Mouse (Mus musculus) small intestine, adult 2 months (tissue): ENCODE measurements around the gene Eif3c. TPM values are rescaled to one million over a fixed set of nuclear protein-coding genes. Genes with fewer than 3 reads are reported as not detected.

ENCODE experiments used
- H3K27ac ChIP-seq: fragments of 200-500 bp; 2 replicates; pipeline ENCODE4 v1.5.1; 2012; ENCODE audit warnings: low read depth, low read length, control low read depth, inconsistent platforms; ENCODE audit not compliant: insufficient read depth
- H3K27me3 ChIP-seq: fragments of 200-500 bp; 2 replicates; pipeline ENCODE4 v1.6.1; 2012; ENCODE audit warnings: mild to moderate bottlenecking, moderate library complexity, low read length, inconsistent platforms; ENCODE audit not compliant: control insufficient read depth, insufficient read depth
- H3K36me3 ChIP-seq: fragments of 200-500 bp; 2 replicates; pipeline ENCODE4 v1.6.1; 2012; ENCODE audit warnings: mild to moderate bottlenecking, low read length, control low read depth, inconsistent platforms; ENCODE audit not compliant: control insufficient read depth, insufficient read depth
- H3K4me1 ChIP-seq: fragments of 200-500 bp; 2 replicates; pipeline ENCODE4 v1.6.1; 2012; ENCODE audit warnings: low read length, inconsistent platforms, mixed read lengths; ENCODE audit not compliant: control insufficient read depth, insufficient read depth, insufficient read length
- H3K4me3 ChIP-seq: fragments of 200-500 bp; 2 replicates; pipeline ENCODE4 v1.5.1; 2012; ENCODE audit warnings: low read depth, mild to moderate bottlenecking, control low read depth, inconsistent platforms, low read length, moderate library complexity
- CTCF ChIP-seq: fragments of 200-500 bp; IDR thresholded peaks from 2 replicates; pipeline ENCODE4 v1.5.1; 2012; ENCODE audit warnings: low read depth, mild to moderate bottlenecking, control low read depth, inconsistent platforms, low read length, moderate library complexity, mixed read lengths; ENCODE audit not compliant: insufficient replicate concordance, insufficient read length; ENCODE audit errors: extremely low read depth
- POLR2A ChIP-seq: fragments of 200-500 bp; IDR thresholded peaks from 2 replicates; pipeline ENCODE4 v1.6.1; 2012; ENCODE audit warnings: low read depth, mild to moderate bottlenecking, control low read depth, inconsistent platforms, low read length, moderate library complexity
- WGBS: fragments of 180-500 bp; shearing (Covaris S2); methylation state at CpG from one replicate; pipeline ENCODE4 v1.1.7; 2018; 5-methylcytosine and 5-hydroxymethylcytosine counted together
- polyA plus RNA-seq: library from polyadenylated mRNA; depleted of rRNA; stranded (reverse); fragments of >200 nt; gene quantifications from 2 replicates; pipeline ENCODE4 v1.2.3, GENCODE M21; 2012

Eif3c gene
- polyA plus RNA-seq, 1 experiment = 79.1 TPM

GRCm38 (mm10) chr7:126565693-126566092 lies 518 bp downstream of the Eif3c start:
- Histone ChIP-seq H3K4me3 (peak overlapping the region; percentile 96), H3K27me3 (no peaks in the 10 kb centered on the region), H3K27ac (peak overlapping the region; percentile 36; the same call in 1 of the 2 replicates), H3K36me3 (peaks cover 34% of the 10 kb centered on the region), H3K4me1 (no peaks in the 10 kb centered on the region)
- TF ChIP-seq POLR2A = no peak
- no peak for TF ChIP-seq CTCF
- WGBS = 2% methylated on average over 26 of the region's 28 CpGs

GRCm38 (mm10) chr7:126556635-126557034 lies 9.6 kb downstream of the Eif3c start:
- no peak for TF ChIP-seq POLR2A
- TF ChIP-seq CTCF = no peak
- no peak overlapping the region for H3K27ac ChIP-seq
- H3K36me3 ChIP-seq = peaks cover 84% of the 10 kb centered on the region
- WGBS = 95% methylated on average over 5 of the region's 5 CpGs
- H3K4me3 ChIP-seq = no peak overlapping the region
- no peaks in the 10 kb centered on the region for H3K4me1 ChIP-seq
- H3K27me3 ChIP-seq = no peaks in the 10 kb centered on the region

GRCm38 (mm10) chr7:126554796-126555195 lies 11.4 kb downstream of the Eif3c start:
- H3K36me3 ChIP-seq = peaks cover 85% of the 10 kb centered on the region

DNA sequence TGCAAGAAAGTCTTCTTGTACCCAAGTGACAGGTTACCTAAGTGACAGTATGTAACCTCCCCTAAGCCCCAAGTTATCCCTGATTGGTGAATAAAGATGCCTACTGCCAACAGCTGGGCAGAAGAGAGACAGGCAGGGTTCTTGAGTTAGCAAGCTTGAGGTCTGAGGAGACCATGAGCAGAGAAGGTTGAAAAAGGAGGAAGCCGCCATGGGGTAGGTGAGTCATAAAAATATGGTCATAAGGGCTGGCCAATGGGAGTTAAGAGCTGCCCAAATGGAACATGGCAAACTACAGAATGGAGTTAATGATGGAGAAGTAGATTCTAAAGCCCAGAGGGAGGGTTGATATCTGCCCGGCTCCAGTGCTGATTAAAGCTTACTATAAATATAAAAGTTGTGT lies 20.6 kb downstream of the Eif3c start:
- peaks cover 47% of the 10 kb centered on the region for H3K36me3 ChIP-seq
- no peak for TF ChIP-seq CTCF
- no peak for TF ChIP-seq POLR2A
- no peak overlapping the region for H3K4me3 ChIP-seq
- H3K4me1 ChIP-seq = no peaks in the 10 kb centered on the region
- 52% methylated on average over 2 of the region's 2 CpGs for WGBS
- H3K27me3 ChIP-seq = no peaks in the 10 kb centered on the region
- no peak overlapping the region for H3K27ac ChIP-seq

More at GRCm38 (mm10) chr7:126554796-126555195, 11.4 kb downstream of the Eif3c start:
- H3K27me3 ChIP-seq = no peaks in the 10 kb centered on the region
- no peak for TF ChIP-seq POLR2A
- no peak for TF ChIP-seq CTCF
- no peak overlapping the region for H3K27ac ChIP-seq
- WGBS = 100% methylated on average over 1 of the region's 1 CpGs
- H3K4me3 ChIP-seq = no peak overlapping the region
- H3K4me1 ChIP-seq = no peaks in the 10 kb centered on the region

- no peaks in the 10 kb centered on the region for H3K4me1 ChIP-seq
- H3K36me3 ChIP-seq = peaks cover 12% of the 10 kb centered on the region
- no peak overlapping the region for H3K27ac ChIP-seq
- H3K27me3 ChIP-seq = 0 out of 2 replicates have a peak, but pooled peaks cover 6% of the 10 kb centered on the region
- H3K4me3 ChIP-seq = no peak overlapping the region
- 88% methylated on average over 1 of the region's 1 CpGs for WGBS
- TF ChIP-seq POLR2A (no peak), CTCF (no peak)
Observed at GRCm38 (mm10) chr7:126541661-126542060, 24.6 kb downstream of the Eif3c start.

- no peak overlapping the region for H3K4me3 ChIP-seq
- peaks cover 3% of the 10 kb centered on the region for H3K4me1 ChIP-seq
- WGBS = 64% methylated on average over 5 of the region's 5 CpGs
- no peak overlapping the region for H3K27ac ChIP-seq
- TF ChIP-seq POLR2A (no peak), CTCF (peak; percentile 4; the same call in 1 of the 2 replicates)
- H3K36me3 ChIP-seq = no peaks in the 10 kb centered on the region
- peaks cover 16% of the 10 kb centered on the region for H3K27me3 ChIP-seq
Observed at GRCm38 (mm10) chr7:126537820-126538585, 28.2 kb downstream of the Eif3c start.

DNA sequence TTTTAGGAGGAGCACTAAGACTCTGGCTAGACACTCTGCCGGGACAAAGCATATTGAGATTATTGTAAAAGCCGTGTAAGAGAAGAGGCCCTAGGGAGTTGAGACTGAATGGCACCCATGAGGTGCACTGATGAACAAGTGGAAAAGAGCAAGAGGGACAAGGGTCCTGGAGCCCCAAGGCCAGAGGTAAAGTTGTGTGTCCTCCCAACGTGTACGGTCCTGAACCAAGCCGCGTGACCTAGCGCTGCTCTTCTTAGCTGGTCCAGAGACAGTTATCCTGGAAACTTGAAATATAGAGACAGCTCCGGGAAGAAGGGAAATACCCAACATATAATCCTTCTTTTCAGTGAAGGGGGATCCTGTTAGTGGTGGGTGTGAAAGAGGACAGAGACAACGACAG lies 29.7 kb downstream of the Eif3c start:
- Histone ChIP-seq H3K27ac (no peak overlapping the region), H3K4me3 (no peak overlapping the region), H3K27me3 (peaks cover 16% of the 10 kb centered on the region), H3K36me3 (no peaks in the 10 kb centered on the region), H3K4me1 (peaks cover 3% of the 10 kb centered on the region)
- 69% methylated on average over 9 of the region's 9 CpGs for WGBS
- no peak for TF ChIP-seq CTCF
